Mouse (Mus musculus) MN1 (cell line): ENCODE measurements around the gene D630003M21Rik.

Experiments used
- DNase-seq: peaks from one replicate; pipeline ENCODE4 v3.0.0-alpha.2; 2016; ENCODE audit warnings: low spot score

The D630003M21Rik gene

GRCm38 (mm10) chr2:158236698-158237097 lies 7.7 kb upstream of the D630003M21Rik start:
- no peak for DNase-seq

- DNase-seq = no peak
Observed at GRCm38 (mm10) chr2:158233106-158233505, 4.1 kb upstream of the D630003M21Rik start.

GRCm38 (mm10) chr2:158232414-158232813 lies 3.4 kb upstream of the D630003M21Rik start:
- no peak for DNase-seq

- DNase-seq = no peak
Observed at GRCm38 (mm10) chr2:158231071-158231470, 2.0 kb upstream of the D630003M21Rik start.

GRCm38 (mm10) chr2:158230617-158231016 lies 1.6 kb upstream of the D630003M21Rik start:
- DNase-seq = no peak

GRCm38 (mm10) chr2:158229503-158229892 lies 476 bp upstream of the D630003M21Rik start:
- no peak for DNase-seq

GRCm38 (mm10) chr2:158225301-158225700 lies 3.7 kb downstream of the D630003M21Rik start:
- peak; percentile 43 for DNase-seq

- no peak for DNase-seq
Observed at GRCm38 (mm10) chr2:158223497-158223896, 5.5 kb downstream of the D630003M21Rik start.

GRCm38 (mm10) chr2:158222664-158223063 lies 6.4 kb downstream of the D630003M21Rik start:
- peak; percentile 26 for DNase-seq

GRCm38 (mm10) chr2:158221446-158222084 lies 7.5 kb downstream of the D630003M21Rik start:
- DNase-seq = no peak

GRCm38 (mm10) chr2:158219562-158219961 lies 9.5 kb downstream of the D630003M21Rik start:
- no peak for DNase-seq

- DNase-seq = no peak
Observed at GRCm38 (mm10) chr2:158216510-158216909, 12.5 kb downstream of the D630003M21Rik start.

- DNase-seq = no peak
Observed at GRCm38 (mm10) chr2:158215283-158216117, 13.5 kb downstream of the D630003M21Rik start.

GRCm38 (mm10) chr2:158211764-158212471 lies 17.1 kb downstream of the D630003M21Rik start:
- no peak for DNase-seq

- DNase-seq = no peak
Observed at GRCm38 (mm10) chr2:158210958-158211357, 18.1 kb downstream of the D630003M21Rik start.

GRCm38 (mm10) chr2:158210503-158210902 lies 18.5 kb downstream of the D630003M21Rik start:
- peak; percentile 76 for DNase-seq

GRCm38 (mm10) chr2:158209776-158210175 lies 19.2 kb downstream of the D630003M21Rik start:
- DNase-seq = no peak

- peak; percentile 87 for DNase-seq
Observed at GRCm38 (mm10) chr2:158207848-158208247, 21.2 kb downstream of the D630003M21Rik start.

GRCm38 (mm10) chr2:158204114-158204513 lies 24.9 kb downstream of the D630003M21Rik start:
- peak; percentile 72 for DNase-seq

GRCm38 (mm10) chr2:158203686-158204085 lies 25.3 kb downstream of the D630003M21Rik start:
- DNase-seq = no peak

GRCm38 (mm10) chr2:158199281-158199680 lies 29.7 kb downstream of the D630003M21Rik start:
- DNase-seq = no peak

GRCm38 (mm10) chr2:158198861-158199260 lies 30.2 kb downstream of the D630003M21Rik start:
- no peak for DNase-seq

GRCm38 (mm10) chr2:158197971-158198370 lies 31.1 kb downstream of the D630003M21Rik start:
- no peak for DNase-seq
